Mouse (Mus musculus) forebrain, embryonic 11.5 days (tissue): Measurements from ENCODE around the gene Oxct2b. TPM values are rescaled to one million over a fixed set of nuclear protein-coding genes. Genes with fewer than 3 reads are reported as not detected.

Experiments used
- ATAC-seq: fragments of 200-750 bp; cut with Nextera tagmentation; replicated peaks from 2 replicates; pipeline ENCODE4 v1.8.0; 2017; ENCODE audit warnings: moderate TSS enrichment; ENCODE audit not compliant: low FRiP score
- DNase-seq: peaks from one replicate; pipeline ENCODE4 v3.0.0-alpha.2; 2017; ENCODE audit warnings: low spot score
- H3K27ac ChIP-seq: fragments of 300-500 bp; sonication (generic); 2 replicates; pipeline ENCODE4 v1.5.1; 2014; ENCODE audit warnings: low read depth, low read length
- H3K27me3 ChIP-seq: fragments of 300-500 bp; sonication (generic); 2 replicates; pipeline ENCODE4 v1.6.1; 2014; ENCODE audit warnings: mild to moderate bottlenecking, low read length, mixed read lengths; ENCODE audit not compliant: control insufficient read depth, insufficient read depth
- H3K36me3 ChIP-seq: fragments of 300-500 bp; sonication (generic); 2 replicates; pipeline ENCODE4 v1.6.1; 2014; ENCODE audit warnings: mild to moderate bottlenecking, low read length, moderate library complexity, mixed read lengths; ENCODE audit not compliant: control insufficient read depth, insufficient read depth
- H3K4me1 ChIP-seq: fragments of 300-500 bp; sonication (generic); replicated peaks from 2 replicates; pipeline ENCODE4 v1.6.1; 2014; ENCODE audit warnings: low read length, mixed read lengths; ENCODE audit not compliant: control insufficient read depth, insufficient read depth
- H3K4me2 ChIP-seq: fragments of 300-500 bp; sonication (generic); 2 replicates; pipeline ENCODE4 v1.6.1; 2014; ENCODE audit warnings: low read depth, mild to moderate bottlenecking, low read length, moderate library complexity, mixed read lengths; ENCODE audit not compliant: severe bottlenecking
- H3K4me3 ChIP-seq: fragments of 300-500 bp; sonication (generic); 2 replicates; pipeline ENCODE4 v1.5.1; 2014; ENCODE audit warnings: low read depth, low read length
- H3K9ac ChIP-seq: fragments of 300-500 bp; sonication (generic); 2 replicates; pipeline ENCODE4 v1.6.1; 2014; ENCODE audit warnings: low read length
- H3K9me3 ChIP-seq: fragments of 300-500 bp; sonication (generic); 2 replicates; pipeline ENCODE4 v1.6.1; 2016; ENCODE audit warnings: low read length, mixed read lengths; ENCODE audit not compliant: control insufficient read depth
- WGBS: fragments of 180-500 bp; shearing (Covaris S2); extraction: QIAGEN DNeasy Blood & Tissue Kit; methylation state at CpG from one replicate; pipeline ENCODE4 v1.1.7; 2014; 5-methylcytosine and 5-hydroxymethylcytosine counted together
- polyA plus RNA-seq: library from polyadenylated mRNA; unstranded; fragments of >200 nt; fragmentation: Nextera tagmentation; extraction: Ambion mirVana; gene quantifications from 2 replicates; pipeline ENCODE4 v1.2.1, GENCODE M21; 2014

Gene Oxct2b
- polyA plus RNA-seq, 1 experiment from 2014 or later: not detected

DNA sequence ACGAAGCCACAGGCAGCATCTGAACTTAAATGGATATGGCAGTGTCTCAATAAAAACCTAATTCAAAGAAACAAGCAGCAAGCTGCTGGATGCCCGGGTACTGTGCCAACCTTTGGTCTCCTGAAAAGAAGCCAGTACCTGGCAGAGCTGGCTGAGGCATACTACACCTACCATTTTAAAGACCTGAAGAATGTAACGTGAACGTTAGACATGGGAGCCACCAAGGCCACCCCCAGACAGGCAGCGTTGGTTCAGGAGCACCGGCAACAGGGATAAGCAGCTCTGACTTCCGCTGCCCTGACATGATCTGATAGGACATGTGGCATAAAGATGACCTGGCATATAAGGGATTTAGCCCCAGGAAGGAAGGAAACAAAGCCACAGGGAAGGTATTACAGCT lies 10.6 kb downstream of the Oxct2b start:
- no peak overlapping the region for H3K4me2 ChIP-seq
- ATAC-seq: no peak

DNA sequence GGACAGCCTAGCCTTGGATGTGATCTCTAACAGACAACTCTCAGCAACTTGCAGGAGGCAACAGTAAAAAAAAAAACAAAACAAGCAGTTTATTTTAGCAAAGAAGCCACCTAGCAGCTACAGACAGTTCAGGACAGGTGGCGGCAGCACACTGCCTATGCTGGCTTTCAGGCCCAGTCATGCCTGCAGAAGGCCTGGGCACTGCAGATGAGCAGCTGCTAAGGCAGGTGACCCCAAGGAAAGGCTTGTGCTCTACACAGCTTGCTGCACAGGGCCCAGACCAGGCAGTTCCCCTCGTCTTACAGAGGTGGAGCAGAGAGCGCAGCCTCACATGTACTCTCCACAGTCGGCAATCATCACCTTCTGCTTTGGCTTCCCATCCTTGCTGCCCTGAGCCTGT lies 11.0 kb downstream of the Oxct2b start:
- H3K9ac ChIP-seq: no peak overlapping the region
- no peaks in the 10 kb centered on the region for H3K9me3 ChIP-seq
- H3K36me3 ChIP-seq: peaks cover 16% of the 10 kb centered on the region; the same call in 1 of the 2 replicates
- 88% methylated on average over 4 of the region's 4 CpGs for WGBS
- H3K27me3 ChIP-seq: no peaks in the 10 kb centered on the region
- no peak overlapping the region for H3K4me3 ChIP-seq
- H3K4me1 ChIP-seq: no peaks in the 10 kb centered on the region
- no peak overlapping the region for H3K4me2 ChIP-seq
- no peak overlapping the region for H3K27ac ChIP-seq
- ATAC-seq (no peak), DNase-seq (peak; percentile 48)

More for the DNA sequence above, 10.6 kb downstream of the Oxct2b start:
- H3K27me3 ChIP-seq: no peaks in the 10 kb centered on the region
- H3K4me1 ChIP-seq: no peaks in the 10 kb centered on the region
- WGBS: 92% methylated on average over 7 of the region's 7 CpGs
- H3K9me3 ChIP-seq: no peaks in the 10 kb centered on the region
- no peak overlapping the region for H3K27ac ChIP-seq
- DNase-seq: peak; percentile 7
- H3K36me3 ChIP-seq: peaks cover 16% of the 10 kb centered on the region; the same call in 1 of the 2 replicates
- no peak overlapping the region for H3K9ac ChIP-seq
- H3K4me3 ChIP-seq: no peak overlapping the region

DNA sequence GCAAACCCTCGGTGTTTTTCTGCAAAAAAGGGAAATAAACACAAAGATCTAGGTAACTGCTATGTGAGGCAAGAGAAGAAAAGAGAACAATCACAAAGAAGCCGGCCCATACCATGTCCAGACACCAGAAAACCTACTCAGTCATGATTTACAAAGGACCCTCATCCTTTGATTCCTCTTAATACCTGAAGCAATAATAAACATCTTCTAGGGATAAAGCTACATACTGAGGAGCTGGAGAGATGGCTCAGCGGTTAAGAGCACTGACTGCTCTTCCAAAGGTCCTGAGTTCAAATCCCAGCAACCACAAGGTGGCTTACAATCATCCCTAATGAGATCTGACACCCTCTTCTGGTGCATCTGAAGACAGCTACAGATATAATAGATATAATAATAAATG lies 21.5 kb downstream of the Oxct2b start:
- no peaks in the 10 kb centered on the region; the same call in 1 of the 2 replicates for H3K4me1 ChIP-seq
- peaks cover 7% of the 10 kb centered on the region; the same call in 1 of the 2 replicates for H3K36me3 ChIP-seq
- WGBS: 92% methylated on average over 3 of the region's 3 CpGs
- H3K27me3 ChIP-seq: peaks cover 2% of the 10 kb centered on the region; the same call in 1 of the 2 replicates
- ATAC-seq (no peak), DNase-seq (no peak)
- H3K4me3 ChIP-seq: no peak overlapping the region
- no peak overlapping the region for H3K27ac ChIP-seq
- no peaks in the 10 kb centered on the region for H3K9me3 ChIP-seq
- no peak overlapping the region for H3K4me2 ChIP-seq
- no peak overlapping the region for H3K9ac ChIP-seq

DNA sequence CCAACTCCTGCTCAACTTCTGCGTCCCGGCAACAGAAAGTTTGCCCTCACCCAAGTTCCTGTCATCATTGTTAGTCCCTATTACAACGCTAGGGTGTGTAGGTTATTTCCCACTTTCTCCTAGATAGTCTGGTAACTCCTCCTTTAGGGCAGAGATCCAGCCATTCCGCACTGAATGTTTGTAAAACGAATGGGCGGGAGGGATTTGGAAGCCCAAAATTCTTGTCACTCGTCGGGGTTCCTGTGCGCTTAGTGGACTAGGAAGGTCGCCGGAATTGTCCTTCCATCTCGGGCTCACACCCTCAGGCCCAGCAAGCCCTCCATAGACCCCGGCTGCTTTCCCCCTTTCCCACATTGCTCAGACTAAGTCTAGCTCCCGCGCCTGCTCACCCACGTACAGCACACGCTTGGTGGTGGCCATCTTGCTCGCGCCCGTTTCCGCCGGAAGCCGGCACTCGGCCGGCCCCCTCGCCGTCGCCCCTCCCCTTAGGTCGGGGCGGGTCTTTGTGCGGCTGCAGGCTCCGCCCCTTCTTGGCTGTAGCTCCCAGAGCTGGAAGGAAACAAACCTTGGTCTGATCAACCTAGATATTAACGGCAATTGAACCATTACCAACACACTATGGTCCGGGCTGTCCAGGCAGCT lies 23.6 kb downstream of the Oxct2b start, which contains the start of gene Ppie:
Gene Ppie (minus strand): TSS at position 439 of the 642 bp plus-strand sequence.
- Histone ChIP-seq H3K4me3 (peak within 1 kb of the TSS; percentile 73), H3K4me2 (peak within 1 kb of the TSS; percentile 67), H3K9ac (peak within 1 kb of the TSS; percentile 74), H3K27ac (peak within 1 kb of the TSS; percentile 47), H3K27me3 (peaks cover 2% of the 10 kb centered on the region; the same call in 1 of the 2 replicates), H3K36me3 (peaks cover 4% of the 10 kb centered on the region; the same call in 1 of the 2 replicates), H3K9me3 (no peaks in the 10 kb centered on the region), H3K4me1 (no peaks in the 10 kb centered on the region; the same call in 1 of the 2 replicates)
- peak; percentile 95 for DNase-seq
- under 1% methylated on average over 34 of the region's 34 CpGs for WGBS
- ATAC-seq: peak; percentile 98

DNA sequence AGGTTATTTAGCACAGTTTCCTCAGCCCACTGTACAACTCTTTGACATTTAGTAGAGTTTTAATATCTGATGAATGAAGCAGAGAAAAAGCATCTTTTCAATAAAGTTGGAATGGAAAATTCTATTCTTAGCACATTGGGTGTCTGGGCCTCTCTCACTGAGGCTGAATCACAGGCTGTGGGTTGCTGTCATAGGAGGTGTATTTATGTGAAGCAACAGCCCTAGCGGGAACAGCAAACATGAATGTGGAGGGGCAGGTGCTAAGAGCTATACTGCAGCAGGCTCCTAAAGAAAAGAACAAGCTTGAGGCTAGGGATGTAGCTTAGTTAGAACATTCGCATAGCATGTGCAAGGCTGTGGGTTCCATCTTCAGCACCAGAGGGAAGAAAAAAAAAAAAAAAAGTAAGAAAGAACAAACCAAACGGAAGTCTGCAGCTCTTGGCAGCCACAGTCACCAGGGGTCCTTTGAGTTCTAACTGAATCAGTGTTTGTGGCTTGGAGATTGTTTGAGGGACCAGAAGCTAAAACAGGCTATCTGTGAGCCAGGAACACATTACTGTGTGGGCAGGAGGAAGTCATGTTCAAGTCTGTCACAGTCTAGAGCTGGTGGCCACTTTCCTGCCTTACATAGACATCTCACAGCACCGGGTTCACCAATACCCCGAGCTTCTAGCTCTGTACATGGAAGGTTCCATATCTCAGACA lies 31.5 kb downstream of the Oxct2b start:
- H3K27ac ChIP-seq: no peak overlapping the region
- no peak overlapping the region for H3K9ac ChIP-seq
- H3K9me3 ChIP-seq: no peaks in the 10 kb centered on the region
- H3K27me3 ChIP-seq: no peaks in the 10 kb centered on the region
- ATAC-seq (no peak), DNase-seq (no peak)
- H3K4me3 ChIP-seq: no peak overlapping the region
- no peaks in the 10 kb centered on the region for H3K4me1 ChIP-seq
- H3K36me3 ChIP-seq: no peaks in the 10 kb centered on the region
- WGBS: 82% methylated on average over 5 of the region's 5 CpGs
- no peak overlapping the region for H3K4me2 ChIP-seq

DNA sequence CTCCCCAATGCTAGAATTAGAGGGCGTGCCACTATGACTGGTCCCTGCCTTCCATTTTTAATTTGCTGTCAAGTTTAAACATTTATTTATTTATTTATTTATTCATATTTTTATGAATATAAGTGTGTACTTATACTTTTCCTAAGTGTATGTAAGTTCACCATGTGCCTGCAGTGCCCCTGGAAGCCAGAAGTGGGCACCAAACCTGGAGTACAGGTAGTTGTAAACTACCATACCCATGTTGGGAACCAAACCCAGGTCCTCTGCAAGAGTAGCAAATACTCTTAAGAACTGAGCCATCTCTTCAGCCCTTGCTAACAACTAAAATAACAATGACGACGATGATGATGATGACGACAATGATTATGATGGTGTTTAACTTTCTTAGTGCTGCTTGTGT lies 35.9 kb downstream of the Oxct2b start:
- 78% methylated on average over 4 of the region's 4 CpGs for WGBS

DNA sequence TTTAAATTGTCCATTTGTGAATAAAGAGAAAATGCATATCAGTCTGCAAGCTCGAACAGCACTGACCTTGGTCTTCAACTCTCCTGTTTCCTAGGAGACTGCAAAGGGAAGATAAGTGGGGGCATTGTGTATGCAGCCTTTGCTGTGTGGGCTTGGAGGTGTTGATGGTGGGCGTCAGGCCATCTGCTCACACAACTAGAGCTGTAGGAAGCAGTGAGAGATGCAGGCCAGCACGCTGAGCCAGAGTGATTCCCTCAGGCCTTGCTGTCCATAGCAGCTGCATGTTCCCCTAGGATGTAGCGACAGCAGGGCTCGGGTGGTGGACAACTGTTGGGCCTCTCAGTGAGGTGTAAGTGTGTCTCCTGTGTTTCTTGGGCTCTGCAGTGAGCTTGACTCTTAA lies 36.9 kb downstream of the Oxct2b start:
- Histone ChIP-seq H3K9ac (no peak overlapping the region), H3K9me3 (no peaks in the 10 kb centered on the region), H3K27me3 (peaks cover 2% of the 10 kb centered on the region; the same call in 1 of the 2 replicates), H3K4me2 (no peak overlapping the region), H3K27ac (no peak overlapping the region), H3K4me3 (no peak overlapping the region), H3K4me1 (no peaks in the 10 kb centered on the region), H3K36me3 (no peaks in the 10 kb centered on the region)
- DNase-seq (no peak), ATAC-seq (no peak)
- WGBS: 67% methylated on average over 5 of the region's 5 CpGs

More for the DNA sequence above, 35.9 kb downstream of the Oxct2b start:
- Histone ChIP-seq H3K27ac (no peak overlapping the region), H3K9me3 (no peaks in the 10 kb centered on the region), H3K4me3 (no peak overlapping the region), H3K9ac (no peak overlapping the region), H3K36me3 (no peaks in the 10 kb centered on the region), H3K27me3 (peaks cover 2% of the 10 kb centered on the region; the same call in 1 of the 2 replicates), H3K4me2 (no peak overlapping the region), H3K4me1 (no peaks in the 10 kb centered on the region)
- ATAC-seq (no peak), DNase-seq (no peak)

DNA sequence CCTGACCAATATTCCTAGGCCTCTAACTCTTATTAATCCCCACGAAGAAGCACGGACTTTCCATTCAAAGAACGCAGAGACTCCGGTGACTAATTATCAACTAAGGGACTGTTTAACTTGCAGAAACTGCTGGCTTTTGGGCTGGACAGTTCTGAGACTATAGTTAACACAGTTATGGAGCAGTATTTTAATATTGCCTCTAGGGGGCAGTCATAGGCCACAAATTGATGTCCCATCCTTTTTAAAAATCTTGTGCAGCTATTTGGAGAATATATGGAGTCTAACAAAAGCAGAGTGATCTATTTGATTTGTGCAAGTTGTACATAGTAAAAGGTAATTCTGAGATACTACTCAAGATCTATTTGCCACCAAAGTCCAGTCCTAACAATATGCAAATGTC lies 38.9 kb downstream of the Oxct2b start:
- WGBS: 25% methylated on average over 4 of the region's 4 CpGs
- DNase-seq: no peak
- no peaks in the 10 kb centered on the region for H3K36me3 ChIP-seq
- H3K27me3 ChIP-seq: peaks cover 2% of the 10 kb centered on the region; the same call in 1 of the 2 replicates
- H3K9ac ChIP-seq: no peak overlapping the region
- H3K9me3 ChIP-seq: no peaks in the 10 kb centered on the region
- no peak overlapping the region for H3K27ac ChIP-seq
- no peaks in the 10 kb centered on the region for H3K4me1 ChIP-seq
- H3K4me2 ChIP-seq: no peak overlapping the region
- ATAC-seq: no peak
- no peak overlapping the region for H3K4me3 ChIP-seq
